Mouse (Mus musculus) heart, embryonic 10.5 days (tissue): ENCODE data around the gene Lrrc25. TPM values are rescaled to one million over a fixed set of nuclear protein-coding genes. Genes with fewer than 3 reads are reported as not detected.
A peak's percentile ranks its signal among the peaks of the same experiment; 100 is the strongest.

Experiments
- DNase-seq: peaks from one replicate; pipeline ENCODE4 v3.0.0-alpha.2; 2017; ENCODE audit warnings: low spot score
- H3K27ac ChIP-seq: fragments of 300-500 bp; sonication (generic); 2 replicates; pipeline ENCODE4 v1.5.1; 2016; ENCODE audit warnings: mild to moderate bottlenecking
- H3K27me3 ChIP-seq: fragments of 300-500 bp; sonication (generic); 2 replicates; pipeline ENCODE4 v1.6.1; 2016; ENCODE audit warnings: mild to moderate bottlenecking; ENCODE audit not compliant: poor library complexity, insufficient read depth, severe bottlenecking
- H3K36me3 ChIP-seq: fragments of 300-500 bp; sonication (generic); 2 replicates; pipeline ENCODE4 v1.6.1; 2016; ENCODE audit warnings: mild to moderate bottlenecking, moderate library complexity
- H3K4me1 ChIP-seq: fragments of 300-500 bp; sonication (generic); 2 replicates; pipeline ENCODE4 v1.6.1; 2016; ENCODE audit warnings: mild to moderate bottlenecking
- H3K4me3 ChIP-seq: fragments of 300-500 bp; sonication (generic); 2 replicates; pipeline ENCODE4 v1.5.1; 2016; ENCODE audit warnings: mild to moderate bottlenecking, moderate library complexity
- H3K9me3 ChIP-seq: fragments of 300-500 bp; sonication (generic); 2 replicates; pipeline ENCODE4 v1.6.1; 2016; ENCODE audit warnings: mild to moderate bottlenecking, moderate library complexity
- WGBS: fragments of 180-500 bp; shearing (Covaris S2); methylation state at CpG from one replicate; pipeline ENCODE4 v1.1.7; 2016; 5-methylcytosine and 5-hydroxymethylcytosine counted together
- polyA plus RNA-seq: library from polyadenylated mRNA; unstranded; fragments of >200 nt; fragmentation: Nextera tagmentation; extraction: Ambion mirVana; gene quantifications from 2 replicates; pipeline ENCODE4 v1.2.1, GENCODE M21; 2016

Lrrc25 gene
- polyA plus RNA-seq, 1 experiment from 2014 or later, result 1.4 TPM

- under 1% methylated on average over 54 of the region's 54 CpGs for WGBS
- peaks cover 62% of the 10 kb centered on the region for H3K4me1 ChIP-seq
Observed at GRCm38 (mm10) chr8:70610796-70611771, 4.9 kb upstream of the Lrrc25 start.

DNA sequence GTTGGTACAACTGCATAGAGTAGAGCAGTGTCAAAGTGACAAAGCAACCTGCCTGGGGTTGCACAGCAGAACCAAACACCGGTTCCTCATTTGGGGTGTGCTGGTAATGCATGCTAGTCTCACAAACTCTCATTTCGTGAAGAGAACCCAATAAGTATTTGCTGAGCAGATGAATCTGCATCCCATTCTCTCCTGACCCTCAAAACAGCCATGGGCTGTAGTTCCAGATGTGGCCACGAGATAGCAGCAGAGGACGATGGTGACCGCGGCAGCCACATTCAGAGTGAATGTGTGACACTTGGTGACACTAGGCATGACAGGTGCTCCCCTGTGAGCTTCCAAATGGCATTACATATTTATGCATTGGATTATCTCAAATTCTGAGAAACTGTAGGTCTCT lies 4.1 kb upstream of the Lrrc25 start:
- H3K36me3 ChIP-seq, result no peaks in the 10 kb centered on the region
- peaks cover 62% of the 10 kb centered on the region for H3K4me1 ChIP-seq
- WGBS, result 1% methylated on average over 6 of the region's 6 CpGs

More at GRCm38 (mm10) chr8:70610796-70611771, 4.9 kb upstream of the Lrrc25 start:
- H3K27ac ChIP-seq, result peak overlapping the region; percentile 97
- peak overlapping the region; percentile 83 for H3K4me3 ChIP-seq
- H3K9me3 ChIP-seq, result no peaks in the 10 kb centered on the region
- H3K27me3 ChIP-seq, result no peaks in the 10 kb centered on the region
- peak; percentile 92 for DNase-seq
- no peaks in the 10 kb centered on the region for H3K36me3 ChIP-seq

GRCm38 (mm10) chr8:70613763-70614162 lies 2.2 kb upstream of the Lrrc25 start:
- peaks cover 57% of the 10 kb centered on the region for H3K4me1 ChIP-seq
- H3K9me3 ChIP-seq, result no peaks in the 10 kb centered on the region
- no peak overlapping the region for H3K4me3 ChIP-seq
- peaks cover 5% of the 10 kb centered on the region; the same call in 1 of the 2 replicates for H3K27me3 ChIP-seq
- H3K36me3 ChIP-seq, result no peaks in the 10 kb centered on the region
- DNase-seq, result no peak
- H3K27ac ChIP-seq, result no peak overlapping the region
- 25% methylated on average over 1 of the region's 1 CpGs for WGBS

More for the DNA sequence above, 4.1 kb upstream of the Lrrc25 start:
- peak; percentile 92 for DNase-seq
- H3K4me3 ChIP-seq, result peak overlapping the region; percentile 83
- H3K27ac ChIP-seq, result peak overlapping the region; percentile 97
- no peaks in the 10 kb centered on the region for H3K27me3 ChIP-seq
- no peaks in the 10 kb centered on the region for H3K9me3 ChIP-seq

- WGBS, result 73% methylated on average over 5 of the region's 5 CpGs
- H3K4me1 ChIP-seq, result peaks cover 54% of the 10 kb centered on the region
- DNase-seq, result no peak
- no peak overlapping the region for H3K4me3 ChIP-seq
- no peaks in the 10 kb centered on the region for H3K9me3 ChIP-seq
- peaks cover 5% of the 10 kb centered on the region; the same call in 1 of the 2 replicates for H3K27me3 ChIP-seq
- H3K27ac ChIP-seq, result no peak overlapping the region
- no peaks in the 10 kb centered on the region for H3K36me3 ChIP-seq
Observed at GRCm38 (mm10) chr8:70614469-70614868, 1.5 kb upstream of the Lrrc25 start.

DNA sequence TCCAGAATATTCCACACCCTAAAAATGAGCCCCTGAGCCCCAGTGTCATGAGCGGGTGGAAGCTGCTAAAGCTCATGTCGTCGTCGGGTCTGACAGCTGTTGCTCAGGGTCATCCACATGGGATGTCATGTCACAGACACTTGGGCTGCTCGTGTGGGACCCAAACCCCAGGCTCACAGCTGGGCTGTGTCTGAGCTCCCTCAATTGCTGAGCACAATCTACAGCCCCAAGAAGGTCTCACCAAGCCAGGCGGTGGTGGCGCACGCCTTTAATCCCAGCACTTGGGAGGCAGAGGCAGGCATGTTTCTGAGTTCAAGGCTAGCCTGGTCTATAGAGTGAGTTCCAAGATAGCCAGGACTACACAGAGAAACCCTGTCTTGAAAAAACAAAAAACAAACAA lies 674 bp upstream of the Lrrc25 start:
- Histone ChIP-seq H3K4me3 (no peak overlapping the region), H3K27ac (no peak overlapping the region), H3K9me3 (no peaks in the 10 kb centered on the region), H3K36me3 (no peaks in the 10 kb centered on the region), H3K4me1 (peaks cover 46% of the 10 kb centered on the region), H3K27me3 (peaks cover 6% of the 10 kb centered on the region)
- WGBS, result 85% methylated on average over 8 of the region's 8 CpGs
- DNase-seq, result no peak

GRCm38 (mm10) chr8:70616645-70617044 lies 690 bp downstream of the Lrrc25 start:
- Histone ChIP-seq H3K27ac (no peak overlapping the region), H3K27me3 (peaks cover 20% of the 10 kb centered on the region), H3K4me3 (no peak overlapping the region), H3K36me3 (no peaks in the 10 kb centered on the region), H3K9me3 (no peaks in the 10 kb centered on the region), H3K4me1 (peaks cover 44% of the 10 kb centered on the region)
- WGBS, result 47% methylated on average over 11 of the region's 11 CpGs
- no peak for DNase-seq

DNA sequence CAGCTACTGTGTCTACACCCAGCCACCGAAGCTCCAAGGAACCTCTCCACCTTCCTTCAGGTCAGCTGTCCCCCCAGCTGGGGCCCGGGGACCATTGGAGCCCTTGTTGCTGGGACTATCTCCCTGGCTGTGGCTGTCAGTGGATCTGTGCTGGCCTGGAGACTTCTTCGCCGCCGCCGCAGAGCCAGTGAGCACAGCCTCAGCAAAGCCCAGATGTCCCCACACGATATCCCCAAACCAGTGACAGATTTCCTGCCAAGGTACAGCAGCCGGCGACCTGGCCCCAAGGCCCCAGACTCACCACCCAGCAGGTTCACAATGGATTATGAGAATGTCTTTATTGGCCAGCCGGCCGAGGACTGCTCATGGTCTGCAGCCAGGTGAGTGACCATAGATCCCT lies 2.0 kb downstream of the Lrrc25 start:
- Histone ChIP-seq H3K4me1 (peaks cover 42% of the 10 kb centered on the region), H3K27me3 (peaks cover 33% of the 10 kb centered on the region), H3K9me3 (no peaks in the 10 kb centered on the region), H3K36me3 (no peaks in the 10 kb centered on the region), H3K27ac (peak overlapping the region; percentile 57), H3K4me3 (0 out of 2 replicates have a peak overlapping the region, but pooled peaks have one; percentile 7)
- DNase-seq, result no peak
- WGBS, result 74% methylated on average over 11 of the region's 11 CpGs

- H3K9me3 ChIP-seq, result no peaks in the 10 kb centered on the region
- H3K4me1 ChIP-seq, result peaks cover 42% of the 10 kb centered on the region
- DNase-seq, result peak; percentile 93
- H3K27me3 ChIP-seq, result peaks cover 34% of the 10 kb centered on the region
- H3K36me3 ChIP-seq, result no peaks in the 10 kb centered on the region
- WGBS, result 22% methylated on average over 9 of the region's 9 CpGs
- peak overlapping the region; percentile 57 for H3K27ac ChIP-seq
- H3K4me3 ChIP-seq, result peak overlapping the region; percentile 4; the same call in 1 of the 2 replicates
Observed at GRCm38 (mm10) chr8:70618888-70619334, 3.0 kb downstream of the Lrrc25 start.

DNA sequence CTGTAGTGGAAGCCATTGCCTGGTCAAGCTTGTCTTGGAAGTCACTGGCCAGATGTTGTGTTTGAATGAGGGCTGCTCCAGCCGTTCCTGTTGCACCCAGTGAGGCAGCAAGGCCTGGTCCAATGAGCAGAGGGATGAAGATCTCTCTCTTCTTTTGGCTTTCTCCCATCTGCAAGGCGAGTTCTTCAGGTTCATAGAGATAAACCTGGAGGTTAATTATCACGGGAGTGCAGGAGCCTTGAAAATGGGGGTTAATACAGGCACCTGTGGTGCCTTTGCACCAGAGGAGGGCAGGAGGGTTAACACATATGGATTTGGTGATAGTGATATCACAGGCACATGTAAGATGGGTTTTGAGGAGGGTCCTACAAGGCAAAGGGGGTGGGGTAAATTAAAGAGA lies 6.3 kb downstream of the Lrrc25 start:
- H3K9me3 ChIP-seq, result no peaks in the 10 kb centered on the region
- no peak overlapping the region for H3K27ac ChIP-seq
- H3K27me3 ChIP-seq, result peaks cover 34% of the 10 kb centered on the region
- DNase-seq, result peak; percentile 85
- H3K4me1 ChIP-seq, result peaks cover 33% of the 10 kb centered on the region
- H3K4me3 ChIP-seq, result no peak overlapping the region
- WGBS, result 38% methylated on average over 3 of the region's 3 CpGs
- no peaks in the 10 kb centered on the region for H3K36me3 ChIP-seq

- H3K27me3 ChIP-seq, result peaks cover 29% of the 10 kb centered on the region
- no peak overlapping the region for H3K27ac ChIP-seq
- no peaks in the 10 kb centered on the region for H3K36me3 ChIP-seq
- no peaks in the 10 kb centered on the region for H3K9me3 ChIP-seq
- peaks cover 27% of the 10 kb centered on the region for H3K4me1 ChIP-seq
- no peak for DNase-seq
- WGBS, result 16% methylated on average over 5 of the region's 5 CpGs
- no peak overlapping the region for H3K4me3 ChIP-seq
Observed at GRCm38 (mm10) chr8:70625104-70625503, 9.1 kb downstream of the Lrrc25 start.

- peaks cover 30% of the 10 kb centered on the region for H3K4me1 ChIP-seq
- H3K4me3 ChIP-seq, result no peak overlapping the region
- H3K27ac ChIP-seq, result no peak overlapping the region
- WGBS, result 78% methylated on average over 5 of the region's 5 CpGs
- H3K27me3 ChIP-seq, result peaks cover 25% of the 10 kb centered on the region
- no peak for DNase-seq
- H3K36me3 ChIP-seq, result no peaks in the 10 kb centered on the region
- no peaks in the 10 kb centered on the region for H3K9me3 ChIP-seq
Observed at GRCm38 (mm10) chr8:70627041-70627440, 11.1 kb downstream of the Lrrc25 start.

- H3K4me3 ChIP-seq, result peak overlapping the region; percentile 69
- DNase-seq, result no peak
- no peaks in the 10 kb centered on the region for H3K9me3 ChIP-seq
- peaks cover 37% of the 10 kb centered on the region for H3K4me1 ChIP-seq
- peaks cover 25% of the 10 kb centered on the region for H3K27me3 ChIP-seq
- 54% methylated on average over 7 of the region's 7 CpGs for WGBS
- no peaks in the 10 kb centered on the region for H3K36me3 ChIP-seq
- H3K27ac ChIP-seq, result peak overlapping the region; percentile 88
Observed at GRCm38 (mm10) chr8:70628986-70629490, 13.1 kb downstream of the Lrrc25 start.
